Mouse (Mus musculus): ENCODE measurements around the gene Pou2f1. TPM values are rescaled to one million over a fixed set of nuclear protein-coding genes. Genes with fewer than 3 reads are reported as not detected.

Pou2f1 gene
- total RNA-seq (2014; rRNA removed) (26.7 and 29.6 TPM in 2 replicates), polyA plus RNA-seq (2015; fragmentation: Nextera tagmentation; extraction: Ambion mirVana) (12.5 and 13.9 TPM in 2 replicates)

DNA sequence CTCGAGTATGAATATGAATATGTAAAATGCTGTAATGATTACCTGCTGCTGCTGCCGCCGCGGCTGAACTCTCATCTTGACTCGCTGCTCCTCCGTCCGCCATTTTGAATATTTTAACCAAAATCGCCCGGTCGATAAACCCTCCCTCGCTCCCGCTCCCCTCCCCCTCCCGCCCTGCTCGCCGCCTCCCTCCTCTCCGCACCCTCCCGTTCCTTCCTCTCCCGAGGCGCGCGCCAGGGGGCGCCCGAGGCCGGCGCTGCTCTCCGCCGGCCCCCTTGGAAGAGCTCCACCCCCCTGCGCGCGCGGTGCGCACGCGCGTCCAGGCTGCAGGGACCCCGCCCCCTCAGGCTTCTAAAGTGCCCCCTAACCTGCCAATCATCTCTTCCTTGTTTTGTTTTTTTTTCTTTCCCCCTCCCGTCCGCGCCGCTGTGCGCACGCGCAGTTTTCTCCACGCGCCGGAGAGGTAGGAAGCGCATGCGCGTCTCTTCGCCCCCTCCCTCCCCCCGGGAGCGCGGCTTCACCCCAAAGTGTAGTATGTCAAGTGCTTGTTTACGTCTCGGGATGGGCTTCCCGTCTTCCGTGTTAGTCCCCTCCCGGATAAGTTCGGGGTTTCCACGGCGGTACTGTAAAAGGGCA, at the start of gene Pou2f1:
Pou2f1 (minus strand) TSS at position 159 of the 636 bp plus-strand sequence.
- 0 out of 2 replicates have a peak, but pooled peaks cover 10% of the 10 kb centered on the region for H3K4me1 ChIP-seq (ENCODE audit: insufficient read depth, low read length)
- peak within 1 kb of the TSS; percentile 89 for H3K4me2 ChIP-seq (ENCODE audit: low read depth, low read length)
- DNase-seq (ENCODE audit: low spot score) (peak; percentile 99), ATAC-seq (peak; percentile 92)
- no peaks in the 10 kb centered on the region for H3K27me3 ChIP-seq (ENCODE audit: insufficient read depth, low read length)
- WGBS: under 1% methylated on average over 40 of the region's 61 CpGs
- peak within 1 kb of the TSS; percentile 91 for H3K27ac ChIP-seq
- no peaks in the 10 kb centered on the region for H3K36me3 ChIP-seq (ENCODE audit: insufficient read depth, low read length)
- H3K9ac ChIP-seq (replicated peaks; ENCODE audit: low read length): peak within 1 kb of the TSS; percentile 99
- peak; percentile 45 for TF ChIP-seq CTCF (IDR thresholded peaks at IDR 0.05; ENCODE audit: low read depth)
- peak within 1 kb of the TSS; percentile 64 for H3K4me3 ChIP-seq (ENCODE audit: low read length)
- H3K9me3 ChIP-seq (ENCODE audit: low read length): no peaks in the 10 kb centered on the region

DNA sequence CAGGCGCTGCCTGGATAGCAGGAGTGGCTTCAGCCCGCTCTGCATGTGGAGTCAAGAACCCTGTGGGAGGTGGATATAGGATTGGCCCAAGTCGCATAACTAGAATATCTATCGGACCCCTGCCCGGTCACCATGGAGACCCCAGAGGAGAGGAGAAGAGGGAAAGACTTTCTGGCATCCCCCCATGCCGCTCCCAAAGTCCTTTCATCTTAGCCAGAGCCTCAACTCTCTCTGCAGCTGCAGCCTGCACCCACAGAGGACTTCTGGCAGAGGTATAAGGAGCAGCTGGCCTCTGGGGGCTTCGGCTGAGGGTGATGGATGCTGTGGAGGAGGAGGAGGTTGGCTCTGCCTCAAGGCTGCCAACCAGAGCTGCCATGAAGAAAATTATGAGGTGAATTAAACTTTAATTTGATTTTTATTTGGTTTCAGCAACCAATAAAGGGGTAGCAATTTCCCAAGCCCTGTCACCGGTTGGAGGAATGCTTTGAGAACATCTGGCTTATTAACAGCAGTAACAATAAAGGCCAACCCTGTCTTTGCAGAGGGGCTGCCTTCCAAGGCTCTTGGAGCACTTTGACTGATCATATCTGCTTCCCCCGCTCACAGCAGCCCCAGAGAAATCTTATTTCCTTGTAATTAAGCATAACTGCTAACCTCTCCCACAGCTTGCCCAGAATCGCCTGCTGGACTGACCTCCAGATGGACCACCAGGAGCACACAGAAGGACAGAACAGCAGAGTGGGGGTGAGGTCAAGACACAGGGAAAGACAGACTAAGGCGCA, 46.8 kb upstream of the Pou2f1 start:
- peak overlapping the region; percentile 92 for H3K4me2 ChIP-seq (ENCODE audit: low read depth, low read length)
- peaks cover 12% of the 10 kb centered on the region; the same call in 1 of the 2 replicates for H3K4me1 ChIP-seq (ENCODE audit: insufficient read depth, low read length)
- DNase-seq (ENCODE audit: low spot score): peak; percentile 56
- WGBS: 12% methylated on average over 11 of the region's 11 CpGs
- no peaks in the 10 kb centered on the region for H3K27me3 ChIP-seq (ENCODE audit: insufficient read depth, low read length)
- peak; percentile 72 for ATAC-seq
- peak overlapping the region; percentile 48; the same call in 1 of the 2 replicates for H3K27ac ChIP-seq
- H3K9ac ChIP-seq (replicated peaks; ENCODE audit: low read length): peak overlapping the region; percentile 10; the same call in 1 of the 2 replicates
- H3K9me3 ChIP-seq (ENCODE audit: low read length): no peaks in the 10 kb centered on the region
- H3K36me3 ChIP-seq (ENCODE audit: insufficient read depth, low read length): no peaks in the 10 kb centered on the region
- H3K4me3 ChIP-seq (ENCODE audit: low read length): peak overlapping the region; percentile 42
- no peak for TF ChIP-seq CTCF (IDR thresholded peaks at IDR 0.05; ENCODE audit: low read depth)

DNA sequence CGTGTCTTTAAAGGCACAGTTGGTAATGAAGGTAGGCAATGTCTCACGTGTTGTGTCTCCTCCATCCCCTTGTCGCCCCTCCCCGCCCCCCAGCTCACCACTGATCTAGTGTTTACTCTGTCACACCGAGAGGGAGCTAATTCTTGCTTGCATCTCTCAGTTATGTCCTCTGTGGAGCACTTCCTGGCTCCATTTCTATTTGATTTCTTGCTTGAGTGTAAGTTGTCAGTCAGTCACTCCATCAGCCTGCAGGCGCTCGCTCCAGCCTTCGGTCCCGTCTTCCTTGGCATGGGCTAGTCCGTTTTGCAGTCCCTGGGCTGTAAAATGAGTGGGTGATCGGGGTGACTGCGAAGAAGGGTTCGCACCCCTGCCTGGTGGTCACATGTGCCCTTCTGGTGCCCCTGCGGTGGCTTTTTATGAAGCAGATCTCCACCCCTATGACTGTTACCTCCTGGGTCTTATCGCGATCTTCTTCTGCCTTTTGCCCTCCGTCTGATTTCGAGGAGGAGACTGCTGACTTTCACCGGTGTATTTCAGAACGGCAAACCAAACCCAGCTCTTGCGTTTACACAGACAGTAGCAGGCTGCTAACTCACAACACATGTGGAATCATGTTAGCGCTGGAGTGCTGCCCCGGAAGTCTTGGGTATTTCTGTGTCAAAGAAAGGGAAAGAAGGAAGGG, 45.9 kb upstream of the Pou2f1 start:
- Histone ChIP-seq H3K4me3 (ENCODE audit: low read length) (peak overlapping the region; percentile 42), H3K27me3 (ENCODE audit: insufficient read depth, low read length) (no peaks in the 10 kb centered on the region), H3K4me2 (ENCODE audit: low read depth, low read length) (peak overlapping the region; percentile 92), H3K9me3 (ENCODE audit: low read length) (no peaks in the 10 kb centered on the region), H3K4me1 (ENCODE audit: insufficient read depth, low read length) (peaks cover 16% of the 10 kb centered on the region; the same call in 1 of the 2 replicates), H3K27ac (peak overlapping the region; percentile 48), H3K36me3 (ENCODE audit: insufficient read depth, low read length) (no peaks in the 10 kb centered on the region), H3K9ac (replicated peaks; ENCODE audit: low read length) (peak overlapping the region; percentile 10)
- DNase-seq (ENCODE audit: low spot score) (peak; percentile 29), ATAC-seq (0 out of 2 replicates have a peak, but pooled peaks have one; percentile 27)
- WGBS: 1% methylated on average over 23 of the region's 23 CpGs
- TF ChIP-seq CTCF (IDR thresholded peaks at IDR 0.05; ENCODE audit: low read depth): no peak

DNA sequence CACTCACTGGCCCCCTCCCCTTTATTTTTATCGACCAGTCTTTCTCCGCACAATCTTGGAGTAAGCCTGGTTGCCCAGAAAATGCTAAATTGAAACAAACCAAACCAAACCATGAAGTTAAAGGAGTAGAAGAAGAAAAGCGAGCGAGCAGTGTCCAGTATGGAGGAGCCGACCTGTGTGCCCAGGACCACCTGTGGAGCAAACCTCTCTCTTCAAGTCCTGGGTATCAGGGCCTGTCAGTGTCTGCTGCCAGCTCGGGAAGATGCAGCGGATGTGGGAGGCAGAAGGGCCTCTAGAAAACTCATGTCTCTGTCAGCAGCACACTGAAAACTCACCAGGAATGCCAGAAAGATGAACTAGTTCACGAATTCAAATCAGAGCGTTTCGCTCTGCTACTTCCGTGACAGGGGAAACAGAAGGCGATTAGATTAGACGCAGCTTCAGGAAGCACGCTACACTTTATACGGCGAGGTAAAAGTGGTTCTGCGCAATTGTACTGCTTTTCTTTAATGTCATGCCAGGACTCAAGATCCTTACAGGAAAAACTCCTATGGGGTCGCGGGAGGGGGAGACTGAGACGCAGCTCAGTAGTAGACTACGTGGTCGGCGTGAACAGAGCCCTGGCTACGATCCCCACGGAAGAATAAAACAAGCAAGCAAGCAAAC, 45.2 kb upstream of the Pou2f1 start:
- Histone ChIP-seq H3K4me3 (ENCODE audit: low read length) (peak overlapping the region; percentile 42), H3K9ac (replicated peaks; ENCODE audit: low read length) (peak overlapping the region; percentile 10), H3K9me3 (ENCODE audit: low read length) (no peaks in the 10 kb centered on the region), H3K27me3 (ENCODE audit: insufficient read depth, low read length) (no peaks in the 10 kb centered on the region), H3K36me3 (ENCODE audit: insufficient read depth, low read length) (no peaks in the 10 kb centered on the region), H3K4me2 (ENCODE audit: low read depth, low read length) (peak overlapping the region; percentile 92), H3K27ac (peak overlapping the region; percentile 48; the same call in 1 of the 2 replicates), H3K4me1 (ENCODE audit: insufficient read depth, low read length) (peaks cover 16% of the 10 kb centered on the region; the same call in 1 of the 2 replicates)
- DNase-seq (ENCODE audit: low spot score) (peak; percentile 21), ATAC-seq (no peak)
- TF ChIP-seq CTCF (IDR thresholded peaks at IDR 0.05; ENCODE audit: low read depth): no peak
- WGBS: 7% methylated on average over 25 of the region's 25 CpGs

DNA sequence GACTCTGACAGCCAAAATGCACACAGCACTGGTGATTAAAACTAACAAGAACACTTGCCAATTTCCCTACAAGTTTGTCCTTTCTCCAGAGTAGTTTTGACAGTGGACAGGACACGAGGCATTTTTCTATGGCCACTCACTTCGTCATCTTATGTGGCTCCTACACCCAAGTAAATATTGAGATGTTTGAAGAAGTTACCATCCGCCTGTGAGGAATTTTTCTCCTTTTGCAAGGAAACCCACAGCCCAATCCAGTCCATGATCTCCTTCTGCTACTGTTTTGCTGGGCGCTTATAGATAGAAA, 43.4 kb upstream of the Pou2f1 start:
- no peak for DNase-seq (ENCODE audit: low spot score)
- no peak for TF ChIP-seq CTCF (IDR thresholded peaks at IDR 0.05; ENCODE audit: low read depth)
- ATAC-seq: no peak
- Histone ChIP-seq H3K9ac (replicated peaks; ENCODE audit: low read length) (no peak overlapping the region), H3K27ac (no peak overlapping the region), H3K36me3 (ENCODE audit: insufficient read depth, low read length) (no peaks in the 10 kb centered on the region), H3K4me3 (ENCODE audit: low read length) (no peak overlapping the region), H3K9me3 (ENCODE audit: low read length) (no peaks in the 10 kb centered on the region), H3K27me3 (ENCODE audit: insufficient read depth, low read length) (no peaks in the 10 kb centered on the region), H3K4me2 (ENCODE audit: low read depth, low read length) (peak overlapping the region; percentile 29; the same call in 1 of the 2 replicates), H3K4me1 (ENCODE audit: insufficient read depth, low read length) (peaks cover 16% of the 10 kb centered on the region; the same call in 1 of the 2 replicates)
- WGBS: 54% methylated on average over 4 of the region's 4 CpGs
